Mouse (Mus musculus) cerebellum, adult 2 months (tissue): ENCODE data around the gene Hormad2.

Source experiments
- CTCF ChIP-seq: fragments of 200-500 bp; IDR thresholded peaks from 2 replicates; pipeline ENCODE4 v1.5.1; 2011; ENCODE audit warnings: low read depth, mild to moderate bottlenecking, control low read depth, low read length, moderate library complexity, borderline replicate concordance; ENCODE audit not compliant: insufficient read depth
- POLR2A ChIP-seq: fragments of 200-500 bp; IDR thresholded peaks from 2 replicates; pipeline ENCODE4 v1.6.1; 2011; ENCODE audit warnings: low read length, control low read depth, borderline replicate concordance; ENCODE audit not compliant: insufficient read depth

- TF ChIP-seq POLR2A (no peak), CTCF (no peak)
These were observed 37.5 kb downstream of the Hormad2 start for GRCm38 (mm10) chr11:4403381-4403780.
